Mouse (Mus musculus) MEL-GATA-1-ER (cell line): ENCODE data around the gene Olfr545.
A peak's percentile ranks its signal among the peaks of the same experiment; 100 is the strongest.

Source experiments
- DNase-seq: peaks from one replicate; pipeline ENCODE4 v3.0.0-alpha.2; 2012; ENCODE audit warnings: low read depth; ENCODE audit errors: extremely low read depth

The Olfr545 gene

DNA sequence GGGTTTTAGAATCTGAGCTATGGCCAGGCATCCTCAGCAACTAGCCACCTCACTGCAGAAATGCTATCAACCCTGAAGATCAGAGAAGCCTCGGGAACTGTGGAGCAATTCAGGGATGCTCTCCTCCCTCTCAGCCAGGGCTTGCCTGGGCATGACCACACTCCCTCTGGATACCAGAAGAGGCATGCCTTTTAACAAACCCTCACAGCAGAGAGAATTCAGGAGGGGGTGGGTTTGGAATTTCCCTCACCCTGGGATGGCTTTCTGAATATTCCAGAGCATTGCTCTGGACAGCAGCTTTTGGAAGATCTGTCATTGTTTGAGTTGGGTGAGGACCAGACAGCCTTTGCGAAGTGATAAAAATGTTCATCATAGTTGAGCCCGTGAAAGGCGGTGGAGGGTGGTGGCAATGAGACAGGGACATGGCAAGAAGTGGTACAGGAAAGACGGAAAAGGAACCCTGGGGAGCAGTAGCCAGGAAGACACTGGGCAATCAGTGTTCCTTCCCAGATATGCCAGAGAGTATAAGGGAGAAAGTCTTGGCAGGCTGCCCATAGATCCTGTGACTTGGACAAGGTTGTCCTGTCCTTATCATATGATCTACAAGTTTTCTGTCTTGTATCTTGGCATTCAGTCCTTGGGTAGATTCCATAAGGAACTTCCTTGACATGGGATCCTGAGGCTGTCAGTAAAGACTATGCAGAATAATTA, 19.9 kb downstream of the Olfr545 start:
- no peak for DNase-seq

DNA sequence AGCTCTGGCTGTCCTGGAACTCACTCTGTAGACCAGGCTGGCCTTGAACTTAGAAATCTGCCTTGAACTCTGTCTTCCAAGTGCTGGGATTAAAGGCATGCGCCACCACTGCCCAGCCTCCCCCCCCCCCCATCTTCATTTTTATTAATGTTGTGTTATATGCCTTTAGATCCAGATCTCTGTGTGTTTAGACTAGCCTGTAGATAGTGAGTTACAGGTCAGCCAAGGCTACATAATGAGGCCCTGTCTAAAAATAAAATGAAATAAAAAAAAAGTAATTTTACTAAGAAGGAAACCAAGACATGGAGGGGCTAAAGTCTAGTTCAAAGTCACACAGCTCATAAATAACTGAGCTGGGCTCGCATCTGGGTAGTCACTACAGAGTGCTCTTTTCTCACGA, 20.4 kb downstream of the Olfr545 start:
- no peak for DNase-seq

DNA sequence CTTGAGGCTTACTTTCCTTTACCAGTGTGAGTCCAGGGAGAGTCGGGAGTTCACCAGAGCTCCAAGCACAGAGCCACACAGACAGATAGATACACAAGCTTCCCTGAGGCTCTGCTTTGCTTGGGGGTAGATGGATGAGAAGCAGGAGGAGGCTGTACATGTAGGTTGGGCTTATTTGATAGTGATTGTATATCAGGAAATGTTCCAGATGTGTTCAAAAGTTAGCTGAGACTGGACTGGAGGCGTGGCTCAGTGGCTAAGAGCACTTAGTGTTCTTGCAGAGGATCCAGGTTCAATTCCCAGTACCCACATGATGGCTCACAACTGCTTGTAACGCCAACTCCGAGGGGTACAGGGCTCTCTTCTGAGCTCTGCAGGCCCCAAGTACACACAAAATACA, 20.9 kb downstream of the Olfr545 start:
- DNase-seq, result no peak

GRCm38 (mm10) chr7:102477377-102477776, 22.0 kb downstream of the Olfr545 start:
- DNase-seq, result no peak

DNA sequence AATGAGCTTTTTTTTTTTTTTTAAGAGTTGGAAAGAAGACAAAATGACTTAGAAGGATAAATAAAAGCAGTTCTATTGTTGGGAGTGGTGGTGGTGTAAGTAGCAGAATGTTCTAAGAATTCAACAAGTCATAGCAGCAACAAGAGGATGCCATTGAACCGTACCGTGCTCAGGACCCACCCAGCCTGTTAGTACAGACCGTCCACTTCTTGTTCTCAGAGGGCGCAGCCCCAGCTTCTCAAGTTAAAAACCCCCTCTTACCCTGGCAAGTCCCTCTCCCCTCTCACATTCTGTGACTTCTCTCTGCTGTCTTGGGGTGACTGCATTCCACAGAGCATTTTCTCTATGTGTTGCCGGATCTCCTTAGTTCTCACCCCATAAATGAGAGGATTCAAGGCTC, 22.8 kb downstream of the Olfr545 start:
- DNase-seq, result no peak

DNA sequence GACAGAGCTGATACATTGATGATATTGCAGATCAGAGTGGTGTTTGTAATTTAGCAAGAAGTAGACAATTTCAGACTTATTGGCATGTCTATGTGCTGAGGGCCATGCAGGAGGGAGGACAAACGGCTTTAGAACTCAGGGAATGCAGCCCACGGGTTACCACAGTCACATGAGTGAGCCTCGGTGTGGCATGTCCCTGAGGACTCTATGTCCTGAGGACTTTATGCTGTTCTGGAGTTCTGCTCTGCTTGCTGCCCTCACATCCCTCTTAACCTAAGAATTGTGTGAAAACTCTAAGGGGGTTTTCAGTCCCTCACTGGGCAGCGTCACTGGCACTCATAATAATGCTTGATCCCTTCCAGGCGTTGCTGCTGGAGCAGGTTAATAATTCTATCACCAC, 26.7 kb downstream of the Olfr545 start:
- no peak for DNase-seq

DNA sequence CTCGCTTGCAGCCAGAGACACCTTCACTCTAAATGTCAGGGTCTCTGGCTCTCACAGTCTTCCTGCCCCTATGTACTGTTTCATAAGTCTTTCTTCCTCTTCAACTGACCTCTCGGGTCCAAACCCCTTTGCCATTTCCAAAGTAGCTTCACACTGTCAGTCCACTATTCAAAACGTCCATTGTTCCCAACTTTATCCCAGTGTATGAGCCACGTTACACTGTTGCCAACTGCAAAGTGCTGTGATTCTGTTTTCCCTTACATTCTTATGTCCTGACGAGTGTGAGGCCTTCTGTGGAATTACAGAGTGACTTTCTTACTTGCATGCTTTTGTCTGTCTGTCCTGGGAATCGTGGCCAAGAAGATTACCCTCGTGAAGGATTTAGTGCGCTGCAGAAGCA, 31.8 kb downstream of the Olfr545 start:
- no peak for DNase-seq

DNA sequence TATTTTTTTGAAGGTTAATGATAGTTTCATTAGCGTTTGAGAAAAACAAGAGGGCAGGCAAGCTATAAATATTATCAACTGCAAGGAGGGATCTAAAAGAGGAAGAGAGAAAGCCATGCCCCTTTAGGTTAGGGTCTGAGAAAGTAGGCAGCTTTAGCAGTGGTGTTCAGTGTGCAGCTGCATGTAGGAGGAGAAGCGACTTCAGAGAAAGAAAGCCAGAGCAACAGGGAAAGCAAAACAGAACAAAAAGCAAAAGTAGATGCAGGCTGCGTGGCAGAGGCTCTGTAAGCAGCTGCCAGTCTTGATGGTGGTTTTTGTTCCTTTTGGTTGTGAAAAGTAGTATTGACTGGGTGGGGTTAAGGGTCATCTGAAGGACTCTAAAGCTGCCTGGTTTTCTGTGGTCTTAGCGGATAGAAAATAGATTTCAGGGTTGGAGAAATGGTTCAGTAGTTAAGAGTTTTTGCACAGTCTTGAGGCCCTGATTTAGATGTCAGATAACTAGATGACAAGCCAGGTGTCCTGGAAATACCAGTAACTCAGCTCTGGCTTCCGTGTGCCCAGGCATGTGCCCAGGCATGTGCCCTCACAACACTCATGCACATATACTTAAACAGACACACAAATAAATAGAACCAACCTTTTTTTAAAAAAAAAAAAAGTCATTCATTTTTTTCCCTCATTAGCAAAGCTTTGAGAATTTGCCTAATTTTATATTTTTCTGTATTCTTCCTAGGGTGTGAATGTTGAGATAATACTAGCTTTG, 40.6 kb downstream of the Olfr545 start:
- DNase-seq, result no peak

- DNase-seq, result no peak
Observed at GRCm38 (mm10) chr7:102446438-102446837, 52.9 kb downstream of the Olfr545 start.

DNA sequence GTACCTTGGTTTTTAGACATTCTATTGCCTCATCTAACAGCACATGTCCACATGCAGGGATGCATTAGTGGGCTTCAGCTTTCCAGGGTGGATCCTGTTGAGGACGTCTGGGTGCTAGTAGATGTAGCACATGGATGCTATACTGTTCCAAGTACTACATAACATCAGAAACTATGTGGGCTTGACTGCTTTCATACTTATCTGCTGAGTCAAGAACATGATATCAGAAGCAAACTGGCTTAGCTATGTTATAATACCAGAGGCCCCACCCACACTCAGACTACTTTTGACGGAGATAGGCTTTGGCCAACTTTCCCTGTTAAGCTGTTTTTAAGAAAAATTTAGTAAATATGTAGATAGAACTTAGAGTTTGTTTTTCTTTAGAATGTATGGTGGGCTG, 55.1 kb downstream of the Olfr545 start:
- DNase-seq, result peak; percentile 34

- DNase-seq, result no peak
Observed at GRCm38 (mm10) chr7:102442432-102442831, 56.9 kb downstream of the Olfr545 start.

GRCm38 (mm10) chr7:102441657-102442391, 57.5 kb downstream of the Olfr545 start, which contains the start of gene Rrm1:
Rrm1 (plus strand) TSS chr7:102441695.
- peak; percentile 96 for DNase-seq
